Mouse (Mus musculus): ENCODE measurements at regions not wholly inside any gene's neighbourhood (a gene's known extent, or its start where the extent isn't known, plus 50 kb on each side); places are given as distances from the start of the nearest gene placed in this dataset.

- Histone ChIP-seq H3K36me3 (ENCODE audit: control insufficient read depth, insufficient read depth, low read length) (no peaks in the 10 kb centered on the region), H3K4me2 (ENCODE audit: low read length) (no peak overlapping the region), H3K4me3 (ENCODE audit: low read depth, low read length) (no peak overlapping the region), H3K27ac (ENCODE audit: low read depth) (no peak overlapping the region), H3K4me1 (replicated peaks; ENCODE audit: control insufficient read depth, insufficient read depth, low read length) (no peaks in the 10 kb centered on the region; the same call in 1 of the 2 replicates), H3K9ac (ENCODE audit: low read length) (no peak overlapping the region), H3K9me3 (ENCODE audit: control insufficient read depth, low read length) (no peaks in the 10 kb centered on the region), H3K27me3 (replicated peaks; ENCODE audit: control insufficient read depth, insufficient read depth, low read length) (no peaks in the 10 kb centered on the region)
- DNase-seq (ENCODE audit: low spot score), result no peak
- no peak for ATAC-seq (replicated peaks; ENCODE audit: low FRiP score, low TSS enrichment, low read depth)
- 24% methylated on average over 16 of the region's 16 CpGs for WGBS
Observed at GRCm38 (mm10) chr13:32518611-32519344, 180.2 kb upstream of the Gmds start.

GRCm38 (mm10) chr13:32517514-32517913 is 179.0 kb upstream of the Gmds start:
- Histone ChIP-seq H3K4me2 (ENCODE audit: low read length) (no peak overlapping the region), H3K27me3 (replicated peaks; ENCODE audit: control insufficient read depth, insufficient read depth, low read length) (no peaks in the 10 kb centered on the region), H3K4me3 (ENCODE audit: low read depth, low read length) (no peak overlapping the region), H3K4me1 (replicated peaks; ENCODE audit: control insufficient read depth, insufficient read depth, low read length) (no peaks in the 10 kb centered on the region; the same call in 1 of the 2 replicates), H3K9ac (ENCODE audit: low read length) (no peak overlapping the region), H3K36me3 (ENCODE audit: control insufficient read depth, insufficient read depth, low read length) (no peaks in the 10 kb centered on the region), H3K9me3 (ENCODE audit: control insufficient read depth, low read length) (no peaks in the 10 kb centered on the region), H3K27ac (ENCODE audit: low read depth) (no peak overlapping the region)
- no peak for ATAC-seq (replicated peaks; ENCODE audit: low FRiP score, low TSS enrichment, low read depth)
- 41% methylated on average over 8 of the region's 8 CpGs for WGBS
- no peak for DNase-seq (ENCODE audit: low spot score)

GRCm38 (mm10) chr13:32509231-32510023 is 170.9 kb upstream of the Gmds start:
- DNase-seq (ENCODE audit: low spot score), result no peak
- H3K9me3 ChIP-seq (ENCODE audit: control insufficient read depth, low read length), result no peaks in the 10 kb centered on the region
- 62% methylated on average over 5 of the region's 5 CpGs for WGBS

GRCm38 (mm10) chr13:32508447-32508846 is 169.9 kb upstream of the Gmds start:
- no peak for ATAC-seq (replicated peaks; ENCODE audit: low FRiP score, low TSS enrichment, low read depth)
- DNase-seq (ENCODE audit: low spot score), result no peak
- Histone ChIP-seq H3K27ac (ENCODE audit: low read depth) (no peak overlapping the region), H3K36me3 (ENCODE audit: control insufficient read depth, insufficient read depth, low read length) (no peaks in the 10 kb centered on the region), H3K9me3 (ENCODE audit: control insufficient read depth, low read length) (no peaks in the 10 kb centered on the region), H3K4me2 (ENCODE audit: low read length) (no peak overlapping the region), H3K9ac (ENCODE audit: low read length) (no peak overlapping the region), H3K4me3 (ENCODE audit: low read depth, low read length) (no peak overlapping the region), H3K27me3 (replicated peaks; ENCODE audit: control insufficient read depth, insufficient read depth, low read length) (no peaks in the 10 kb centered on the region), H3K4me1 (replicated peaks; ENCODE audit: control insufficient read depth, insufficient read depth, low read length) (0 out of 2 replicates have a peak, but pooled peaks cover 6% of the 10 kb centered on the region)
- WGBS, result 72% methylated on average over 3 of the region's 3 CpGs

More at GRCm38 (mm10) chr13:32509231-32510023, 170.9 kb upstream of the Gmds start:
- H3K27ac ChIP-seq (ENCODE audit: low read depth), result no peak overlapping the region
- no peak overlapping the region for H3K4me2 ChIP-seq (ENCODE audit: low read length)
- no peak overlapping the region for H3K9ac ChIP-seq (ENCODE audit: low read length)
- no peak for ATAC-seq (replicated peaks; ENCODE audit: low FRiP score, low TSS enrichment, low read depth)
- no peak overlapping the region for H3K4me3 ChIP-seq (ENCODE audit: low read depth, low read length)
- H3K36me3 ChIP-seq (ENCODE audit: control insufficient read depth, insufficient read depth, low read length), result no peaks in the 10 kb centered on the region
- H3K27me3 ChIP-seq (replicated peaks; ENCODE audit: control insufficient read depth, insufficient read depth, low read length), result no peaks in the 10 kb centered on the region
- H3K4me1 ChIP-seq (replicated peaks; ENCODE audit: control insufficient read depth, insufficient read depth, low read length), result 0 out of 2 replicates have a peak, but pooled peaks cover 6% of the 10 kb centered on the region

GRCm38 (mm10) chr13:32507825-32508224 is 169.3 kb upstream of the Gmds start:
- no peaks in the 10 kb centered on the region for H3K9me3 ChIP-seq (ENCODE audit: control insufficient read depth, low read length)
- 86% methylated on average over 2 of the region's 2 CpGs for WGBS

DNA sequence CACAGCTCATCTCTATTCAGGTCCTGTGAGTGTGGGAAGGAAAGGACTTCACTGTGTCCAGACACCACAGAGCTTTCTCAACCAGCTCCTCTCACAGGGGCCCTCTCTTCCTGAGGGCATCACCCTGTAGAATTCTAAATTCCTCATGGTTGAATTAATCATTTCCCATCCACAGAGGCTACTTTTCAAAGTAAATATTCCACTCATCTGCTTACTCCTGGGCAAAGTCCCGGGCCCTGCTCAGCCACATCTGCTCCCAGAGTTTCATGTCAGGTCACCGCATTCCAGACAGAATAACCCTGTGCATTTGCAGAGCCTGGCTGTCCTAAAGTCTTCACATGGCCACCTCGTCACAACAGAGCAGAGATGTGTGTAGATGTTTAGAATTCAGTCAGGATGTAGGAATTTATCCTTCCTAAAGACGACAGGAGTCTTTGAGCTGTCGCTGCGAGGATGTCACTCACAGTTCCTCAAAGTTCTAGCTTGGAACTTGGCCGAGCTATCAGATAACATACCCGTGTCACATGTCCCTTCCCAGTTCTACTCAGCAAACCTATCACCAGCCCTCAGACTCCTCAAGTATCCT is 159.8 kb upstream of the Gmds start:
- no peaks in the 10 kb centered on the region; the same call in none of the 2 replicates for H3K4me1 ChIP-seq (replicated peaks; ENCODE audit: control insufficient read depth, insufficient read depth, low read length)
- no peak for ATAC-seq (replicated peaks; ENCODE audit: low FRiP score, low TSS enrichment, low read depth)

More at GRCm38 (mm10) chr13:32507825-32508224, 169.3 kb upstream of the Gmds start:
- Histone ChIP-seq H3K4me1 (replicated peaks; ENCODE audit: control insufficient read depth, insufficient read depth, low read length) (0 out of 2 replicates have a peak, but pooled peaks cover 6% of the 10 kb centered on the region), H3K36me3 (ENCODE audit: control insufficient read depth, insufficient read depth, low read length) (no peaks in the 10 kb centered on the region), H3K4me3 (ENCODE audit: low read depth, low read length) (no peak overlapping the region), H3K9ac (ENCODE audit: low read length) (no peak overlapping the region), H3K4me2 (ENCODE audit: low read length) (no peak overlapping the region), H3K27me3 (replicated peaks; ENCODE audit: control insufficient read depth, insufficient read depth, low read length) (no peaks in the 10 kb centered on the region), H3K27ac (ENCODE audit: low read depth) (no peak overlapping the region)
- no peak for ATAC-seq (replicated peaks; ENCODE audit: low FRiP score, low TSS enrichment, low read depth)
- DNase-seq (ENCODE audit: low spot score), result no peak

GRCm38 (mm10) chr13:32496263-32496662 is 157.7 kb upstream of the Gmds start:
- H3K4me1 ChIP-seq (replicated peaks; ENCODE audit: control insufficient read depth, insufficient read depth, low read length), result peaks cover 7% of the 10 kb centered on the region
- H3K27me3 ChIP-seq (replicated peaks; ENCODE audit: control insufficient read depth, insufficient read depth, low read length), result no peaks in the 10 kb centered on the region
- no peak overlapping the region for H3K27ac ChIP-seq (ENCODE audit: low read depth)
- H3K36me3 ChIP-seq (ENCODE audit: control insufficient read depth, insufficient read depth, low read length), result no peaks in the 10 kb centered on the region
- H3K4me3 ChIP-seq (ENCODE audit: low read depth, low read length), result no peak overlapping the region
- 80% methylated on average over 2 of the region's 2 CpGs for WGBS
- ATAC-seq (replicated peaks; ENCODE audit: low FRiP score, low TSS enrichment, low read depth) (no peak), DNase-seq (ENCODE audit: low spot score) (peak; percentile 27)
- no peak overlapping the region for H3K9ac ChIP-seq (ENCODE audit: low read length)
- no peaks in the 10 kb centered on the region for H3K9me3 ChIP-seq (ENCODE audit: control insufficient read depth, low read length)
- no peak overlapping the region for H3K4me2 ChIP-seq (ENCODE audit: low read length)

More for the DNA sequence above, 159.8 kb upstream of the Gmds start:
- H3K9me3 ChIP-seq (ENCODE audit: control insufficient read depth, low read length), result no peaks in the 10 kb centered on the region
- H3K4me3 ChIP-seq (ENCODE audit: low read depth, low read length), result no peak overlapping the region
- H3K9ac ChIP-seq (ENCODE audit: low read length), result no peak overlapping the region
- H3K27me3 ChIP-seq (replicated peaks; ENCODE audit: control insufficient read depth, insufficient read depth, low read length), result no peaks in the 10 kb centered on the region
- no peaks in the 10 kb centered on the region for H3K36me3 ChIP-seq (ENCODE audit: control insufficient read depth, insufficient read depth, low read length)
- DNase-seq (ENCODE audit: low spot score), result peak; percentile 50
- H3K27ac ChIP-seq (ENCODE audit: low read depth), result no peak overlapping the region
- 43% methylated on average over 8 of the region's 8 CpGs for WGBS
- H3K4me2 ChIP-seq (ENCODE audit: low read length), result no peak overlapping the region

DNA sequence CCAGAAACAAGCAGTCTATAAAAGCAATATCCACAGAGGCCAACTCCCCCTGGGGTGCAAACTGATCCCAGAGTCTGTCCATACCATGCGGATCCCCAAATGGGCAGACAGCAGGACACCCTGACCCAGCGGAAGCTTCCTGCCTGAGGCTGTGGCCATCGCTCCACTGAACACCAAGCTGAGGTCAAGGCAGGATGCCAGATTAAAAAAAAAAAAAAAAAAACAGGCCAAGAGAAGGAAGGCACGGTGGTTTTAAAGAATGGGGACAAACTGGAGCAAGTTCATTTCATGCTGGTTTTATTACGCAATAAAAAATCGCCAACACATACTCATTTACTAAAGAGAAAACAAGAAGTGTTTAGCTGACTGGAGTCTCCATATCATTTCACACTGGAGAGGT is 156.5 kb upstream of the Gmds start:
- Histone ChIP-seq H3K4me1 (replicated peaks; ENCODE audit: control insufficient read depth, insufficient read depth, low read length) (peaks cover 7% of the 10 kb centered on the region), H3K4me3 (ENCODE audit: low read depth, low read length) (no peak overlapping the region), H3K27me3 (replicated peaks; ENCODE audit: control insufficient read depth, insufficient read depth, low read length) (no peaks in the 10 kb centered on the region), H3K9me3 (ENCODE audit: control insufficient read depth, low read length) (no peaks in the 10 kb centered on the region), H3K4me2 (ENCODE audit: low read length) (no peak overlapping the region), H3K36me3 (ENCODE audit: control insufficient read depth, insufficient read depth, low read length) (no peaks in the 10 kb centered on the region), H3K27ac (ENCODE audit: low read depth) (no peak overlapping the region), H3K9ac (ENCODE audit: low read length) (no peak overlapping the region)
- WGBS, result 72% methylated on average over 6 of the region's 6 CpGs
- no peak for ATAC-seq (replicated peaks; ENCODE audit: low FRiP score, low TSS enrichment, low read depth)
- DNase-seq (ENCODE audit: low spot score), result no peak

Data from intestine, embryonic 14.5 days (tissue).